Mouse (Mus musculus): ENCODE measurements around the gene Cyp4f13.

DNA sequence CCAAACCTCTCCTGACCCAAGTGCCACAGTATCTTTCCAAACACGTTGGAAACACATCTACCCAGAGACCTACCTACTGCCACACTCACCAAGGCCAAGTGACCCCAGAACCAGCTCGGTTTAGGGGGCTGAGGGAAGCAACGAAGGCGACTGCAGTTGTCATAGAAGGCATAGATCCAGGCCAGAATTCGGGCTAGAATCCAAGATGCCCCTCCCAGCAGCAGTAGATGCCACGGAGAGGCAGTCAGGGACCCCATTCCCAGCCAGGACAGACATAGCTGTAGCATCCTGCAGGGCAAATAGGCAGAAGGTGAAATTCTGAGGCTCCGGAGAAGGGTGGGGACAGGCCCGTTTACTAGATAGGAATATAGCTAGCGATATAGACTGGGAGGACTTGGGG, 486 bp downstream of the Cyp4f13 start:
- TF ChIP-seq CTCF (IDR thresholded peaks at IDR 0.05) (no peak), EP300 (IDR thresholded peaks at IDR 0.05) (no peak)

Measured in lung, postnatal 0 days (tissue).